Mouse (Mus musculus) kidney, embryonic 16.5 days (tissue): ENCODE data around the gene Dirc2. TPM values are rescaled to one million over a fixed set of nuclear protein-coding genes. Genes with fewer than 3 reads are reported as not detected.

Source experiments
- ATAC-seq: fragments of 200-750 bp; cut with Nextera tagmentation; 2 replicates; pipeline ENCODE4 v1.8.0; 2017; ENCODE audit warnings: moderate TSS enrichment; ENCODE audit not compliant: low FRiP score, low TSS enrichment
- H3K27ac ChIP-seq: fragments of 300-500 bp; sonication (generic); 2 replicates; pipeline ENCODE4 v1.5.1; 2014; ENCODE audit warnings: low read length
- H3K27me3 ChIP-seq: fragments of 300-500 bp; sonication (generic); 2 replicates; pipeline ENCODE4 v1.6.1; 2014; ENCODE audit warnings: low read length, control low read depth, mixed read lengths; ENCODE audit not compliant: insufficient read depth
- H3K36me3 ChIP-seq: fragments of 300-500 bp; sonication (generic); 2 replicates; pipeline ENCODE4 v1.6.1; 2014; ENCODE audit warnings: low read length, control low read depth, mixed read lengths; ENCODE audit not compliant: insufficient read depth
- H3K4me1 ChIP-seq: fragments of 300-500 bp; sonication (generic); 2 replicates; pipeline ENCODE4 v1.6.1; 2014; ENCODE audit warnings: low read length, control low read depth, mixed read lengths; ENCODE audit not compliant: insufficient read depth
- H3K4me2 ChIP-seq: fragments of 300-500 bp; sonication (generic); replicated peaks from 2 replicates; pipeline ENCODE4 v1.6.1; 2014; ENCODE audit warnings: low read depth, low read length
- H3K4me3 ChIP-seq: fragments of 300-500 bp; sonication (generic); 2 replicates; pipeline ENCODE4 v1.5.1; 2014; ENCODE audit warnings: mild to moderate bottlenecking, low read length
- H3K9ac ChIP-seq: fragments of 300-500 bp; sonication (generic); replicated peaks from 2 replicates; pipeline ENCODE4 v1.6.1; 2014; ENCODE audit warnings: low read length
- H3K9me3 ChIP-seq: fragments of 300-500 bp; sonication (generic); 2 replicates; pipeline ENCODE4 v1.6.1; 2016; ENCODE audit warnings: low read length, control low read depth
- WGBS: fragments of 180-500 bp; shearing (Covaris S2); extraction: QIAGEN DNeasy Blood & Tissue Kit; methylation state at CpG from one replicate; pipeline ENCODE4 v1.1.7; 2014; 5-methylcytosine and 5-hydroxymethylcytosine counted together
- polyA plus RNA-seq: library from polyadenylated mRNA; unstranded; fragments of >200 nt; fragmentation: Nextera tagmentation; extraction: Ambion mirVana; gene quantifications from 2 replicates; pipeline ENCODE4 v1.2.1, GENCODE M21; 2015

Gene Dirc2
- polyA plus RNA-seq, 1 experiment from 2014 or later = 12.2 TPM

GRCm38 (mm10) chr16:35764941-35765340 is 4.2 kb downstream of the Dirc2 start:
- WGBS = 74% methylated on average over 1 of the region's 1 CpGs

GRCm38 (mm10) chr16:35763590-35764296 is 5.4 kb downstream of the Dirc2 start:
- Histone ChIP-seq H3K27ac (no peak overlapping the region), H3K9ac (no peak overlapping the region), H3K4me2 (no peak overlapping the region), H3K4me3 (no peak overlapping the region), H3K4me1 (peaks cover 11% of the 10 kb centered on the region), H3K9me3 (no peaks in the 10 kb centered on the region), H3K27me3 (no peaks in the 10 kb centered on the region), H3K36me3 (no peaks in the 10 kb centered on the region)
- no peak for ATAC-seq
- 78% methylated on average over 11 of the region's 11 CpGs for WGBS

More at GRCm38 (mm10) chr16:35764941-35765340, 4.2 kb downstream of the Dirc2 start:
- Histone ChIP-seq H3K4me2 (no peak overlapping the region), H3K27ac (no peak overlapping the region), H3K4me3 (no peak overlapping the region), H3K36me3 (no peaks in the 10 kb centered on the region), H3K4me1 (peaks cover 18% of the 10 kb centered on the region), H3K9me3 (no peaks in the 10 kb centered on the region), H3K27me3 (no peaks in the 10 kb centered on the region), H3K9ac (no peak overlapping the region)
- no peak for ATAC-seq

DNA sequence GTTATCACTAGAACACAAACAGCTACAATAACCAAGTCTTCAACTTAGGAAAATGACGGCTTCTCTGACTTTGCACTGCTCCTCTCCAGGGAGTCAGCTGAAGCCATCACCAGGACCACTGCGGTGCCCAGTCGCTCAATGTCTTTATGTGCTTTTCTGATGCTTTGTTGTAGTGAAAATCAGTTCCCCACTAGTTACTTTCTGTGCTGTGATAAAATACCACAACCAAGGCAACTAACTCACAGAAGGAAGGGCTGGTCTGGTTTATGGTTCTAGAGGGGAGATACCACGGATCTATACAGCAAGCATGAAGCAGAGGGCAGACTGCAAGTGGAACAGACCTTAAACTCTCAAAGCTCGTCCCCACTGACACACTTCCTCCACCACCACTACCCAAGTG is 9.8 kb downstream of the Dirc2 start:
- Histone ChIP-seq H3K9me3 (no peaks in the 10 kb centered on the region), H3K4me1 (no peaks in the 10 kb centered on the region), H3K4me2 (no peak overlapping the region), H3K9ac (no peak overlapping the region), H3K4me3 (no peak overlapping the region), H3K27me3 (no peaks in the 10 kb centered on the region), H3K36me3 (no peaks in the 10 kb centered on the region), H3K27ac (no peak overlapping the region)
- 84% methylated on average over 5 of the region's 5 CpGs for WGBS
- no peak for ATAC-seq

DNA sequence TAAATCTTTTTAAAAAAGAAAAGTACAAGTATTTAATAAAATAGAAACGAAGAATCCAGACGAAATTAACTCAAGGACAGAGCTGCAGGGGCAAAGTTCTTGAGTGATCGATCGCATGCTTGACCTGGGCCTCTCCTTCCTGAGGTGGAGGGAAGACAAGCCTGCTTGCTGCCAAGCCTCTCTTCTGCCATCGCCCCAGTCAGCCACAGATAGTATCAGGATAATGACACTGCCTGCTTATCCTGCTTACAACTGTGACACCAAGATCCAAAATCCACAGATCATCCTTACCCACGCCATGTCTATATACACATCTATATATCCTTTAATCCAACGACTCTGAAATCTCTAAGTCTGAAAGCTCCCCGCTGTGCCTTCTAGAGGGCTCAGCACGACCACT is 12.5 kb downstream of the Dirc2 start:
- Histone ChIP-seq H3K4me3 (no peak overlapping the region), H3K27ac (no peak overlapping the region), H3K9ac (no peak overlapping the region), H3K9me3 (no peaks in the 10 kb centered on the region), H3K4me2 (no peak overlapping the region), H3K4me1 (no peaks in the 10 kb centered on the region), H3K27me3 (no peaks in the 10 kb centered on the region), H3K36me3 (no peaks in the 10 kb centered on the region)
- 88% methylated on average over 9 of the region's 9 CpGs for WGBS
- no peak for ATAC-seq

GRCm38 (mm10) chr16:35755502-35756334 is 13.4 kb downstream of the Dirc2 start:
- Histone ChIP-seq H3K36me3 (no peaks in the 10 kb centered on the region), H3K27me3 (no peaks in the 10 kb centered on the region), H3K9me3 (no peaks in the 10 kb centered on the region), H3K4me2 (no peak overlapping the region), H3K4me3 (no peak overlapping the region), H3K9ac (no peak overlapping the region), H3K27ac (no peak overlapping the region), H3K4me1 (no peaks in the 10 kb centered on the region)
- no peak for ATAC-seq
- 72% methylated on average over 6 of the region's 6 CpGs for WGBS

DNA sequence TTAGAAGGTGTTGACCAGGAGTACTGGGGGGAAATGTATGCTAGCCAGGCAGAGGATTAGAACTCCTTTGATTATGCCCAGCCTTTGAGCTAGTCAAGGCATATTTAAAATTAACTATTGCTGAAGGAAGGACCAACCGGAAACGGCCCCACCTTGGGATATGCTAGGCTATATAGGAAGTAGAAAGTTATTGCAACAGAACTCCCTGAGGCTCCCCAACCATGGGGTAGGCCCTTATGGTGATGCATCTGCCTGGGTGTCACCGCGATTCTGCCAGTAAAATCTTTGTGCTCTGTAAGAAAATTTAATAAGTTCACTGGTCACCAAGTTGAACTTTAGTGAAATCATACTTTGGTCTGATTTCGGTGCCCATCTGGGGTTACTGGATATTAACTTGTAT is 15.2 kb downstream of the Dirc2 start:
- no peak overlapping the region for H3K4me2 ChIP-seq
- no peak overlapping the region for H3K27ac ChIP-seq
- no peaks in the 10 kb centered on the region for H3K36me3 ChIP-seq
- H3K4me1 ChIP-seq = no peaks in the 10 kb centered on the region
- H3K9me3 ChIP-seq = no peaks in the 10 kb centered on the region
- WGBS = 90% methylated on average over 5 of the region's 5 CpGs
- H3K9ac ChIP-seq = no peak overlapping the region
- no peak overlapping the region for H3K4me3 ChIP-seq
- no peaks in the 10 kb centered on the region for H3K27me3 ChIP-seq
- ATAC-seq = no peak

GRCm38 (mm10) chr16:35751841-35752240 is 17.3 kb downstream of the Dirc2 start:
- Histone ChIP-seq H3K9ac (no peak overlapping the region), H3K4me3 (no peak overlapping the region), H3K27ac (no peak overlapping the region), H3K9me3 (no peaks in the 10 kb centered on the region), H3K27me3 (no peaks in the 10 kb centered on the region), H3K4me2 (no peak overlapping the region), H3K36me3 (no peaks in the 10 kb centered on the region), H3K4me1 (no peaks in the 10 kb centered on the region)
- 83% methylated on average over 4 of the region's 4 CpGs for WGBS
- no peak for ATAC-seq

DNA sequence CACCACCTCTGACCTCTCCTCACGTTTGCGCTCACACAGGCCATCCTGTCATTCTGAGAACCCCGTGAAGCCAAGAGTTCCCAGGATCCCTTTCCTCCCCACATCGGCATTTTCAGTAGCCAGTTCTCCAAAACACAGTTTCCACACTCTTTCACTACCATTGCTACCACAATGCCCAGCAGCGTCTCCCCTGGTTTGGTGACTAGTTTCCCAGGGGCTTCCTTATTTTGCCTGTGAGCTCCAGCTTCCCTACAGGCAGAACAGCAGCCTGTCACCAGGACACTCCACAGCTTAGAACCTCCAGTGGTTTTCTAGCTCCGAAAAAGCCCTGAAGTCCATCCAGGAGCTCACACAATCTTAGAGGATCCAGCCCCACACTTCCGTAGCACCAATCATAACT is 19.8 kb downstream of the Dirc2 start:
- Histone ChIP-seq H3K4me3 (no peak overlapping the region), H3K27ac (no peak overlapping the region), H3K27me3 (no peaks in the 10 kb centered on the region), H3K9me3 (no peaks in the 10 kb centered on the region), H3K4me1 (no peaks in the 10 kb centered on the region), H3K9ac (no peak overlapping the region), H3K36me3 (no peaks in the 10 kb centered on the region), H3K4me2 (no peak overlapping the region)
- WGBS = 60% methylated on average over 7 of the region's 7 CpGs
- no peak for ATAC-seq

GRCm38 (mm10) chr16:35748237-35748603 is 20.9 kb downstream of the Dirc2 start:
- H3K4me1 ChIP-seq = no peaks in the 10 kb centered on the region
- no peak overlapping the region for H3K4me3 ChIP-seq
- H3K9me3 ChIP-seq = no peaks in the 10 kb centered on the region
- 68% methylated on average over 7 of the region's 7 CpGs for WGBS
- no peaks in the 10 kb centered on the region for H3K36me3 ChIP-seq
- no peak overlapping the region for H3K9ac ChIP-seq
- no peak overlapping the region for H3K27ac ChIP-seq
- no peak for ATAC-seq
- no peaks in the 10 kb centered on the region for H3K27me3 ChIP-seq
- no peak overlapping the region for H3K4me2 ChIP-seq
